Comparison of ENCODE assay signal across 8 mouse cellular contexts in the genomic region with DNA sequence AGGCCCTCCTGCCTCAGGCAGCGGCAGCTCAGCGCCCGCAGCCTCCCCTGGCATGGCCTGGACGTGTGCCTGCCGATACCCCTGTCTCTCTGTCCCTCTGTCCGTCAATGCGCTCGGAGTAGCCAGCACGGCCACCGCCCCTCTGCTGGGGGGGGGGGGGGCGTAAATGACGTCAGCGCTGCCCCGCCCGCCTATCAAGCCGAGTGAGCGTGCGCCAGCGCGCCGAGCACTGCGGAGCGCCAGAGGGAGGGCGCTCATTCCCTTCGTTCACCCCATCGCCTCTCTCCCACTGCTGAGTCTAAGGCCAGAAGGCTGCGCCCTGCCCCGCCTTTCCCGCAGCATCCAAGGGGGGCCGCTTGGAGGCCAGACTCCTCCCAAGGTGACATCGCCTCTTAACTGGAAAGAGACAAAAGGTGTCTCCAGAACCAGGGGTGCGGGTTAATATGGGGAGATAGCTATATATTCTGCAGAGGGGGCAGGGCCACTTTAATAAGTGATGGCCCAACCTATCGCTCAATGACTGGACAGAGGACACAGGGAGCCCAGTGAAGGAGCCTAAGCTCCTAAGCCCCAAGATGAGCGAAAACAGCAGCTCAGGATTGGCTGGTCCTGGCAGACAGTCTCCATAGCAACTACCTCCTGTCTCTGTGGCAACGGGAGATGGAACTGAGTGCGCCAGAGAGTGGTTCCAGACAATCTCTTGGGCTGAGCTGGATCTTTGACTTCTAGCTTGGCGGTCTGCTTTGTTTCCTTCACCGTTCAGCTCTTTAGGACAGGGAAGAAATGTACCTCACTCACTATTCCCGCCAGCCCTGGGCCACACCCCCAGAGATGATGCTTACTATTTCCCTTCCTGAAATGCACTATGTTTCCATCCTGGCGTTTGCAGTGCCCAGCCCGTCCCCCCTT. TPM values are rescaled to one million over a fixed set of nuclear protein-coding genes. Genes with fewer than 3 reads are reported as not detected.
DNase-seq lines count a peak whose midpoint lies in the region; ATAC-seq and TF ChIP-seq lines count a peak whose summit lies in the region.

A gene (minus strand): TSS at position 563 of the 909 bp plus-strand sequence.

- H3K4me3 ChIP-seq in heart, adult 2 months = peak within 1 kb of the TSS; percentile 32
- peak within 1 kb of the TSS; percentile 65 for H3K4me3 ChIP-seq in forebrain, embryonic 16.5 days (replicated peaks; ENCODE audit: low read length)
- peak within 1 kb of the TSS; percentile 62 for H3K4me3 ChIP-seq in layer of hippocampus, adult 2 months
- H3K4me3 ChIP-seq in lung, postnatal 0 days (ENCODE audit: low read depth, low read length) = peak within 1 kb of the TSS; percentile 19

- intact Hi-C loops in heart, adult 2 months (cut with DNase I) = no loop called here
- intact Hi-C loops in heart, postnatal 36 days (cut with DNase I) = no loop called here

- TF ChIP-seq EP300 in heart, adult 2 months (IDR thresholded peaks at IDR 0.05; ENCODE audit: insufficient read depth, low read depth, low read length) = no peak
- no peak for TF ChIP-seq EP300 in lung, postnatal 0 days (IDR thresholded peaks at IDR 0.05)

- H3K36me3 ChIP-seq in heart, adult 2 months (ENCODE audit: control insufficient read depth, insufficient read depth, low read length) = no peaks in the 10 kb centered on the region
- peaks cover 5% of the 10 kb centered on the region; the same call in 1 of the 2 replicates for H3K36me3 ChIP-seq in forebrain, embryonic 16.5 days (ENCODE audit: control insufficient read depth, insufficient read depth)
- peaks cover 2% of the 10 kb centered on the region; the same call in 1 of the 2 replicates for H3K36me3 ChIP-seq in lung, postnatal 0 days (ENCODE audit: insufficient read depth, low read length)

- no peaks in the 10 kb centered on the region for H3K9me3 ChIP-seq in forebrain, embryonic 16.5 days (ENCODE audit: control insufficient read depth, low read length)
- no peaks in the 10 kb centered on the region for H3K9me3 ChIP-seq in lung, postnatal 0 days (ENCODE audit: low read length)

- H3K9ac ChIP-seq in heart, adult 2 months (ENCODE audit: low read depth, low read length) = peak within 1 kb of the TSS; percentile 12; the same call in 1 of the 2 replicates
- peak within 1 kb of the TSS; percentile 82 for H3K9ac ChIP-seq in forebrain, embryonic 16.5 days (replicated peaks; ENCODE audit: low read depth, low read length)
- no peak within 1 kb of the TSS for H3K9ac ChIP-seq in lung, postnatal 0 days (replicated peaks; ENCODE audit: low read depth)

- no peaks in the 10 kb centered on the region for H3K27me3 ChIP-seq in heart, adult 2 months (ENCODE audit: control insufficient read depth, insufficient read depth, low read length)
- H3K27me3 ChIP-seq in forebrain, embryonic 16.5 days (replicated peaks; ENCODE audit: control insufficient read depth, insufficient read depth, low read length) = no peaks in the 10 kb centered on the region
- H3K27me3 ChIP-seq in lung, postnatal 0 days (replicated peaks; ENCODE audit: insufficient read depth, low read length) = peaks cover 4% of the 10 kb centered on the region; the same call in 1 of the 2 replicates

- peak; percentile 92 for ATAC-seq in forebrain, embryonic 16.5 days
- peak; percentile 57 for ATAC-seq in lung, postnatal 0 days

- peaks cover 2% of the 10 kb centered on the region; the same call in 1 of the 2 replicates for H3K4me1 ChIP-seq in heart, adult 2 months (ENCODE audit: control insufficient read depth, insufficient read depth, low read length)
- peaks cover 35% of the 10 kb centered on the region for H3K4me1 ChIP-seq in forebrain, embryonic 16.5 days (replicated peaks; ENCODE audit: control insufficient read depth, insufficient read depth, low read length)
- peaks cover 11% of the 10 kb centered on the region; the same call in 1 of the 2 replicates for H3K4me1 ChIP-seq in lung, postnatal 0 days (ENCODE audit: insufficient read depth, low read depth, low read length)

- no peak for TF ChIP-seq CTCF in heart, adult 2 months (IDR thresholded peaks at IDR 0.05)
- TF ChIP-seq CTCF in layer of hippocampus, adult 2 months (conservative IDR thresholded peaks at IDR 0.05) = 0 out of 2 replicates have a peak, but pooled peaks have one; percentile 16
- TF ChIP-seq CTCF in lung, postnatal 0 days (IDR thresholded peaks at IDR 0.05) = no peak; the same call in 1 of the 2 replicates

- H3K4me2 ChIP-seq in forebrain, embryonic 16.5 days (ENCODE audit: low read length) = peak within 1 kb of the TSS; percentile 71
- H3K4me2 ChIP-seq in lung, postnatal 0 days (replicated peaks; ENCODE audit: low read depth, low read length) = peak within 1 kb of the TSS; percentile 59

- H3K79me2 ChIP-seq in heart, adult 2 months (replicated peaks; ENCODE audit: control insufficient read depth, insufficient read depth, low read length) = no peaks in the 10 kb centered on the region

- no peak for DNase-seq in heart, adult 2 months
- DNase-seq in heart, postnatal 36 days = no peak
- peak; percentile 90 for DNase-seq in cerebellum, adult 11-12 months
- DNase-seq in layer of hippocampus, adult 2 months (ENCODE audit: low spot score in 2 of 2) = peak; percentile 77 to 91
- peak; percentile 60 for DNase-seq in lung, postnatal 0 days (ENCODE audit: low spot score)
- DNase-seq in right cerebral cortex, postnatal 14 days = peak; percentile 73
- no peak for DNase-seq in adrenal gland, postnatal 10 days

- 7% methylated on average over 40 of the region's 41 CpGs for WGBS in heart, adult 2 months
- WGBS in forebrain, embryonic 16.5 days = 2% methylated on average over 28 of the region's 41 CpGs
- WGBS in lung, postnatal 0 days = 4% methylated on average over 34 of the region's 41 CpGs

- TF ChIP-seq POLR2A in heart, adult 2 months (IDR thresholded peaks at IDR 0.05; ENCODE audit: insufficient read depth, low read depth, low read length) = no peak

- H3K27ac ChIP-seq in heart, adult 2 months = no peak within 1 kb of the TSS
- H3K27ac ChIP-seq in forebrain, embryonic 16.5 days (ENCODE audit: low read length) = peak within 1 kb of the TSS; percentile 98
- peak within 1 kb of the TSS; percentile 100 for H3K27ac ChIP-seq in layer of hippocampus, adult 2 months
- no peak within 1 kb of the TSS for H3K27ac ChIP-seq in lung, postnatal 0 days (ENCODE audit: low read length)

RNA-seq across cellular contexts. Expression of the gene that starts here (rescaled TPM):
- under 1 TPM; 0.23 to 0.52 TPM for total RNA-seq in heart, adult 2 months (2021)
- 0.67 and 1.4 TPM in 2 replicates for polyA plus RNA-seq in heart, adult 2 months (2012; rRNA removed)
- total RNA-seq in heart, postnatal 36 days (2021) = 1 to 10 TPM in 1 of 2 experiments, under 1 TPM in 1; 0.92 to 1.0 TPM
- polyA plus RNA-seq in forebrain, embryonic 16.5 days (2015; fragmentation: Nextera tagmentation; extraction: Ambion mirVana) = 62.5 and 71.1 TPM in 2 replicates
- total RNA-seq in layer of hippocampus, adult 2 months (2021) = 10 to 100 TPM; 36.9 to 37.1 TPM
- polyA plus RNA-seq in lung, postnatal 0 days (2015; fragmentation: Nextera tagmentation; extraction: Ambion mirVana) = 1.8 and 3.2 TPM in 2 replicates
- 1 to 10 TPM; 4.2 to 5.7 TPM for total RNA-seq in adrenal gland, postnatal 10 days (2021)

Comparison
In these comparisons a context has a peak if more than half of its experiments do, and no peak if none do; other contexts are left out.
1. RNA of the gene that starts here (total RNA-seq): 36.9 to 37.1 TPM in layer of hippocampus, adult 2 months; 4.2 to 5.7 TPM in adrenal gland, postnatal 10 days, 0.92 to 1.0 TPM in heart, postnatal 36 days and 0.23 to 0.52 TPM in heart, adult 2 months; every median in the first group is over 4 times any median in the second.
2. RNA of the gene that starts here (polyA plus RNA-seq): 62.5 to 71.1 TPM in forebrain, embryonic 16.5 days; 1.8 to 3.2 TPM in lung, postnatal 0 days and 0.67 to 1.4 TPM in heart, adult 2 months; every median in the first group is over 10 times any median in the second.
3. DNase-seq: peak in cerebellum, adult 11-12 months (single experiment), layer of hippocampus, adult 2 months (2 of 2), lung, postnatal 0 days (single experiment) and right cerebral cortex, postnatal 14 days (single experiment); none in heart, adult 2 months (0 of 2), heart, postnatal 36 days (0 of 2) and adrenal gland, postnatal 10 days (single experiment).
4. H3K27ac ChIP-seq: peak in forebrain, embryonic 16.5 days (single experiment) and layer of hippocampus, adult 2 months (single experiment); none in heart, adult 2 months (single experiment) and lung, postnatal 0 days (single experiment).
5. Peak in every context shown above with its lines, with median percentiles within 50 percentile points of each other: H3K4me3 ChIP-seq.